Mouse (Mus musculus) adrenal gland, adult 2 months (tissue): ENCODE data around the gene Olfr222. TPM values are rescaled to one million over a fixed set of nuclear protein-coding genes. Genes with fewer than 3 reads are reported as not detected.
A peak's percentile ranks its signal among the peaks of the same experiment; 100 is the strongest.
"Not testable (repeated sequence)": the region's sequence is repeated elsewhere in the genome, so short reads cannot be mapped to it uniquely, and the experiment has no call there.

Experiments
- DNase-seq: peaks from one replicate; pipeline ENCODE4 v3.0.0; 2021
- long read RNA-seq: library from polyadenylated mRNA; stranded (forward); transcript quantifications from one replicate; pipeline ENCODE4 v2.0.0, GENCODE M21; 2021
- polyA plus RNA-seq: library from polyadenylated mRNA; depleted of rRNA; stranded (reverse); fragments of >200 nt; gene quantifications from 2 replicates; pipeline ENCODE4 v1.2.3, GENCODE M21; 2012; rRNA removed
- total RNA-seq, 2 experiments: library from RNA; stranded (reverse); gene quantifications; 2 replicates each; pipeline ENCODE4 v1.2.3; 2021

Olfr222 gene
- total RNA-seq (not detected), polyA plus RNA-seq (not detected in 2 replicates)
- long read RNA-seq = 0 reads

DNA sequence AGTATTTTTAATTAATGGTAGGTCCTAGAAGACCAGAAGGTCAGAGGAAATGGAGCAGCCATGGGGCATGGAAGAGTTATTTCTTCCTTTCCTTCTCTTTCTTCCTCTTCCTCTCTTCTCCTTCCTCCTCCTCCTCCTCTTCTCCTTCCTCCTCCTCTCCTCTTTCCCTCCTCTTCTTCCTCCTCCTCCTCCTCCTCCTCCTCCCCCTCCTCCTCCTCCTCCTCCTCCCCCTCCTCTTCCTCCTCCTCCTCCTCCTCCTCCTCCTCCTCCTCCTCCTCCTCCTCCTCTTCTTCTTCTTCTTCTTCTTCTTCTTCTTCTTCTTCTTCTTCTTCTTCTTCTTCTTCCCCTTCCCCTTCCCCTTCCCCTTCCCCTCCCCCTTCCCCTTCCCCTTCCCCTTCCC, at the start of gene Olfr222:
TSS of gene Olfr222 (minus strand) at position 101 of the 400 bp plus-strand sequence.
- DNase-seq = not testable (repeated sequence)

GRCm38 (mm10) chr11:59624017-59624630, 48.1 kb upstream of the Olfr222 start:
- peak; percentile 46 for DNase-seq

- DNase-seq = no peak
These were observed 46.2 kb upstream of the Olfr222 start for GRCm38 (mm10) chr11:59622214-59622613.

DNA sequence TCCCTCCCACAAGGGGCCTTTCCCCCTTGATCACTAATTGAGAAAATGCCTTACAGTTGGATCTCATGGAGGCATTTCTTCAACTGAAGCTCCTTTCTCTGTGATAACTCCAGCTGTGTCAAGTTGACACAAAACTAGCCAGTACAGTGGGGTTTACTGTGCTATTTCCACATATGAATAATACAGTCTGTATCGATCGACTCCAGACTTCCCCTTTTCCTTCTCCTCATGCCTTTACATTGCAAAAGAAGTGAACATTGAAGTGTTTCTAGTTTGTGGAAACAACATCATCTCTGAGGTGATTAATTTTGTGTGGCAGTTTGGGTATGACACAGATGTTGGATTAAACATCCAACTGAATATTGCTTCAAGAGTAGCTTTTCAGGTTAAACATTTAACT, 41.0 kb upstream of the Olfr222 start:
- not testable (repeated sequence) for DNase-seq

GRCm38 (mm10) chr11:59614120-59614519, 38.1 kb upstream of the Olfr222 start:
- DNase-seq = peak; percentile 37

DNA sequence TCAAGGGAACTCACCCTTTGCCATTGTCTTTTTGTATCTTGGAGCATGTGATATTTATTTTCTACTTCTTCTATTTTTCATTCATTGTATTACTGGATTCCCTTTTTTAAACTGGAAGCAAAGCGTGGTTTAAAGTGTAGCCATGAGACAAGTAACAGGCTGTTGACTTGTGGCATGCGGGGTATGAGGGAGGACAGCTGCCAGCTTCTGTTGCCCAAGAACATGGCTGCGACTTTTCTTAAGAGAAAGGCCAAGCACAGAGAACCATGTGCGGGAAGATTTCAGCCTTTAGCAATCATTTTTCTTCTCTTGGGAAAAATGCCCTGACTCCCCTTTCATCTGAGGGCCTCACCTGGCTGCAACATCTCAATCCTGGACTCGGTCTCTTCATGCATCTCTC, 35.6 kb upstream of the Olfr222 start:
- no peak for DNase-seq

- DNase-seq = no peak
These were observed 26.3 kb upstream of the Olfr222 start for GRCm38 (mm10) chr11:59602287-59602686.

DNA sequence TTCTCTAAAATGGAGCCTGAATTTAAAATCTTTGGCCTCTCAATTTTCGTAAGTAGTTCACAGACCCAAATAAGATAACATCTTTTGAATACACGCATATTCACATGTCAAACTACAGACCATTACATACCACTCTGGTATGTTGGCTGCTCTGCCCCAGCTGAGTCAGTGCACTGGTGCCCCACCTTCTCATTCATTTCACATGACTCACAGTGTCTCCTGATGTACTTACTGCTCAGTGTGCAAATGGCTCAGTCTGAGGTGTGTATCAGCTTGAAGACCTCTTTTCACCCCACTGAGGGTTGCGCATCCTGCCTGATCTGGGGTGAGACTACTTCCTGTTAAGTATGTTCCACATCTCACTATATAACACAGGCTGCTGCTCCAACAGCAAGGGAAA, 24.8 kb upstream of the Olfr222 start:
- no peak for DNase-seq

- DNase-seq = no peak
These were observed 23.2 kb upstream of the Olfr222 start for GRCm38 (mm10) chr11:59599211-59599610.

GRCm38 (mm10) chr11:59596950-59597349, 20.9 kb upstream of the Olfr222 start:
- no peak for DNase-seq

- no peak for DNase-seq
These were observed 20.1 kb upstream of the Olfr222 start for GRCm38 (mm10) chr11:59596091-59596490.

DNA sequence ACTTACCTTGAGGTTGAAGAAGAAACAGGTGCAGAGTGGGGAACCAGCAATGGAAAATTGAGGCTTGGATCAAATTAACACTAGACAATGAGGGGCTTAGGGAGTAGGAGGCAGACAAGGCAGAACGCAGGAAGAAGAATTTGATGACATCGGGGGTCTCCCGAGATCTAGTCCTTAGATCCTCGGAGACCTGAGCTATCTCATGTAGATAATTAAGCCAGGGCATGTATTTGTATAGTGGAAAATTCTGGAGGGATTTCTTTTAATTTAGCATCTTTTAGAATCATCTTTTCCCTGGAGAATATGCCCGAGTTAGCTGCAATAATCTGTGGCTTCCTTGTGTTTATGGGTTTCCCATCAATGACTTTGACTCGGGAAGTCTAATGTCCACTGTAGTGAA, 17.2 kb upstream of the Olfr222 start, which contains the start of gene Olfr223:
TSS of gene Olfr223 (minus strand) at position 101 of the 400 bp plus-strand sequence.
- no peak for DNase-seq

GRCm38 (mm10) chr11:59589496-59589895, 13.5 kb upstream of the Olfr222 start:
- DNase-seq = no peak

DNA sequence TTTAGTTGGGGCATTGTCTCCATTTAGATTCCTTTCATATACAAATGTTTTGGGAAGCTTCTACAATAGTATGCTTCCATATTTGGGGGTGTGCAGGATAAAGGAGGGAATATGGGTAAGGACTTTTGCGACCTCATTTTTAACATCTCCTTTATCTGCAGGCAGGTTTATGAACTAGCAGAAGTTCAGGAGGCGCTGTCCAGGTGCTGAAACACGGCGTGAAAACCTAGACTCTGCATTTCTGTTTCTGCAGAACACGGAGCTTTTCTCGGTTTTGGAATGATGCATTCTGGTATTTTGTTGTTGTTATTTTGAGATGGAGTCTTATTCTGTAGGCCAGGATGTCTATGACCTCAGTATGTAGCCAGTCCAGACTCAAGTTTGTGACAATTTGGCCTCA, 8.5 kb upstream of the Olfr222 start:
- peak; percentile 14 for DNase-seq

GRCm38 (mm10) chr11:59575726-59576125, 309 bp downstream of the Olfr222 start:
- peak; percentile 10 for DNase-seq

DNA sequence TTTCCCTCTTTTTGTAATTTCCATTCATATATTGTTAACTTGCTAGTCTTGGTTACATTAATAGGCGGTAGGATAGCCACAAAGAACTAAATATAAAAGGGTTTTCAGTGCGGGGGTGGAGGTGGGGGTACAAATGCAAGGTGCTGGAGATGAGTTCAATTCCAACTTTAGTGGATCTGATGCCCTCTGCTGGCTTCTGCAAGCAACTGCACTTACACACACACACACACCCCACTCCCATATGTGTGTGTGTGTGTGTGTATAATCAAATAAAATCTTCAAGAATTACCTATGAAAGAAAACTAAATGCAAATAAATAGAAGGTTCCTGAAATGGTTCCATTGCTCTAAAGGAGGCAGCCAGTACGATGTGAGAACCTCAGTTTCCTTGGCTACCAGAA, 6.7 kb downstream of the Olfr222 start:
- DNase-seq = no peak

DNA sequence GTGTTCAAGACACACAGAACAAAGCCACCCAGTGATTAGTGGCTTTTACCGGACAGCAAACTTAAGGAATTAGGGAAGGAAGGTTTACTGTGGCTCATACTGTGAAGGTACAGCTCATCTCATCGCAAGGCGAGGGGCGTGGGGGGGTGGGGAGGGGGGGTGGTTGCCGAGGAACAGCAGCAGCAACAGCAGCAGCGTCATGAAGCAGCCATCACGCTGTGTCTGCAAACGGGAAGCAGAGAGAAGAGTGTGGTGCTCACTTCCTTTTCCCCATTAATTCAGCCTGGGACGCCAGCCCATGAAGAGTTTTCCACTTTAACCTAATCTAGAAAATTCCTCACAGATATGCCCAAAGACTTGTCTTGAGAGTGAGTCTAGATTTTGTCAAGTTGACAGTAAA, 13.2 kb downstream of the Olfr222 start:
- no peak for DNase-seq

GRCm38 (mm10) chr11:59562336-59562735, 13.7 kb downstream of the Olfr222 start:
- no peak for DNase-seq

- DNase-seq = no peak
These were observed 15.1 kb downstream of the Olfr222 start for GRCm38 (mm10) chr11:59560906-59561305.

DNA sequence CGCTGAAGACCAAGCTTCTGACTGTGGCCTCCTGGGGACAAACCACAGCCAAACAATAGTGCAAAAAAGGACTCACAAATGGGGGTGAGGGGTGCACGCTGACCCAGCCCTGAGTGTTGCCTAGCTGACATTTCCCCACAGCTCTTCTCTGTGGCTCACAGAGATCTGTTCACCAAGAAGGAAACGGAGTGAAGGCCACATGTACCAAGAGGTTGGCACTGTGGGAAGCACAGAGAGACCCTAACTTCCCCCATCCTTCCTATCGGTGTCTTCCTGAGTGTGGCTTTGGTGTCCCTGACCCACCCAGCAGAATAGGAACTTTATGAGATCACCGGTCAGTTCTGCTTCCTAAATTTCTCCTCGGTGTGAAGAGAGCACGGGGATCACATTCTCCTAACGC, 21.5 kb downstream of the Olfr222 start:
- no peak for DNase-seq

DNA sequence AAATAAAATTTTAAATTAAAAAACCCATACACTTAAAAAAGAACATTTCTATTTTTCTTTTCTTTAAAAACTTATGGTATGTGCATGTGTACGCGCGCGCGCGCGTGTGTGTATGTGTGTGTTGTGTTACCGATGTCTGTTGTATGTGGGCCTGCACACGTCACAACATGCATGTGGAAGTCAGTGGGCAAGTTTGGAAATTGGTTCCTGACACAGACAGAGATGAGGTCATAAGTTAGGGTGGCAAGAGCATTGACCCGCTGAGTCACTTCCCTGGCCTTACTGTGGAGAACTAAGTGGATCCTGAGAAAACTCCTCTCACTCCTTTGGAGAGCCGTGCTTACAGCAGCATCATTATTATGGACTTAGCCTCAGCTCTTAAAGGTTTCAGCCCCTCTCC, 21.9 kb downstream of the Olfr222 start:
- DNase-seq = no peak

DNA sequence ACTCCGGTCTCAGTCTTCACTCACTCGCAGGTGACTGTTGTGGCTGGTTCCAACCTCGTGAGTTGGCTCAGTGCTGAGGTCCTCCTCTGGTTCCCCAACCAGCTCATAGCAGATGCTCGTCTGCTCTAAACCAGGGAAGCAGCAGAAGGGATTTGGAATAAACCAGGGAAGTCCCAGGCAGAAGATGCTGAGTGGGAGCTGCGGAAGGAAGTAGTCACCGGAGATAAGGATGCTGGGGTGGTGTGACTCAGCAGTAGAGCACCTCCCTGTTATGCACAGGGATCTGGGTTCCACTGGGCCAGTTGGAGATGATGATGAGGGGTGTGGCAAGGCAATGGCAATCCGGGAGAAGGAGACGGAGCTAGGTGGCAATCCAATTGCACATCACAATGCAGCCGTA, 32.0 kb downstream of the Olfr222 start:
- DNase-seq = no peak

DNA sequence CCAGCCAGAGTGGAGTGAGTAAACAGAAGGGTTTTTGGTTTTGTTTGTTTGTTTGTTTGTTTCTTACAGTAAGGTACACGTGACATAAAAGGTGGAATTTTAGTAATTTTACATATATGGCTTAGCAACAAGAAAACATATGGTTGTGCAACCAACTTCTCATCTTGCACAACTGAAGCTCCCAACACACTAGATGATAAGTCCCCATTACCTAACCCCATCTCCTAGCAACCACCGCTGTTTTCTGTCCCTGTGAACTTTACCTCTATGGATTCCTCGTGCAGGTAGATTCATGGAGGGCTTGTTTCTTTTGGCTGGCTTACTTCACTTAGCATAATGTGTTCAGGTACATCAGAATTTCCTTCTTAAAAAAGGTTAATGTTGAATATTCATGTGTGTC, 32.7 kb downstream of the Olfr222 start:
- no peak for DNase-seq

DNA sequence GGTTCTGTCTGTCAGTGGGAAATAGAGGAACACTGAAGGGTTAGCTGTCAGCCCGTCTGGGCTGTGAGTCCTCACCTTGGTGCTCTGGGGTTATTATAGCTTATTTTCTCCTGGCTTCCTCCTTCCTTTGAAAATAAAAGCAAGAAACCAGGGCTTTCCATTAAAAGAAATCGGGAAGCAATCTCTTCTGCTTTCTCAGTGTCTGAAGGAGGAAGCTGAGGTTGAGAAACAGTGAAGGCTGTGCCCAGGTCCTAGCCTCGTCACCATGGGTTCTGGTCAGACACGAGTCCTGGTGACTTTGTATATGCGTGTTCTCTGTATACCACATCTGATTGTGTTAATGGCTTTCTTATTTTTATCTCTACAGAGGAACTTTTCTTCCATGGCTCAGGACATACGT, 33.6 kb downstream of the Olfr222 start:
- no peak for DNase-seq
